ENCODE assay signal across 8 mouse cellular contexts in genomic region chr7:45699523-45700141, GRCm38 (mm10). TPM values are rescaled to one million over a fixed set of nuclear protein-coding genes. Genes with fewer than 3 reads are reported as not detected.
DNase-seq lines count a peak whose midpoint lies in the region; ATAC-seq and TF ChIP-seq lines count a peak whose summit lies in the region.

TSS of gene Car11 (plus strand) at chr7:45699843.

- H3K4me3 ChIP-seq in kidney, adult 2 months (ENCODE audit: insufficient read depth, low read depth, low read length): peak within 1 kb of the TSS; percentile 44
- peak within 1 kb of the TSS; percentile 59 for H3K4me3 ChIP-seq in embryonic facial prominence, embryonic 10.5 days
- peak within 1 kb of the TSS; percentile 45 for H3K4me3 ChIP-seq in hindbrain, embryonic 12.5 days
- peak within 1 kb of the TSS; percentile 28 for H3K4me3 ChIP-seq in liver, embryonic 13.5 days (replicated peaks)
- H3K4me3 ChIP-seq in testis, adult 2 months (ENCODE audit: control insufficient read depth, low read depth, low read length): peak within 1 kb of the TSS; percentile 42

- ATAC-seq in Patski: no peak
- ATAC-seq in hindbrain, embryonic 12.5 days (ENCODE audit: low FRiP score): no peak
- no peak for ATAC-seq in liver, embryonic 13.5 days (ENCODE audit: low read depth)

- H3K9me3 ChIP-seq in embryonic facial prominence, embryonic 10.5 days: no peaks in the 10 kb centered on the region
- no peaks in the 10 kb centered on the region for H3K9me3 ChIP-seq in hindbrain, embryonic 12.5 days (replicated peaks)
- H3K9me3 ChIP-seq in liver, embryonic 13.5 days (replicated peaks): no peaks in the 10 kb centered on the region

- H3K9ac ChIP-seq in hindbrain, embryonic 12.5 days: peak within 1 kb of the TSS; percentile 67
- H3K9ac ChIP-seq in liver, embryonic 13.5 days: no peak within 1 kb of the TSS

- in situ Hi-C loops in Patski (cut with MboI; ENCODE audit: low pct_unique_long_range_greater_than_20kb): loop anchor here (25.0 kb wide), 1 partner anchor 837 kb away; the partner anchor contains the start of genes Pnkp and Ptov1

- CTCF ChIA-PET in Patski (lab: Charles Lee): interaction anchor here (4.9 kb wide), 1 partner anchor 17 kb away, joined by 31 read pairs; the partner anchor contains the start of gene Ntn5

- no peaks in the 10 kb centered on the region for H3K36me3 ChIP-seq in kidney, adult 2 months (ENCODE audit: control insufficient read depth, insufficient read depth, low read length)
- H3K36me3 ChIP-seq in embryonic facial prominence, embryonic 10.5 days (replicated peaks): no peaks in the 10 kb centered on the region
- no peaks in the 10 kb centered on the region for H3K36me3 ChIP-seq in hindbrain, embryonic 12.5 days
- no peaks in the 10 kb centered on the region for H3K36me3 ChIP-seq in liver, embryonic 13.5 days
- no peaks in the 10 kb centered on the region for H3K36me3 ChIP-seq in testis, adult 2 months (ENCODE audit: control insufficient read depth, insufficient read depth, low read length)

- no peak within 1 kb of the TSS for H3K27ac ChIP-seq in kidney, adult 2 months (ENCODE audit: insufficient read depth, low read depth, low read length)
- H3K27ac ChIP-seq in embryonic facial prominence, embryonic 10.5 days (replicated peaks): peak within 1 kb of the TSS; percentile 48
- peak within 1 kb of the TSS; percentile 68 for H3K27ac ChIP-seq in hindbrain, embryonic 12.5 days
- H3K27ac ChIP-seq in liver, embryonic 13.5 days: no peak within 1 kb of the TSS
- H3K27ac ChIP-seq in testis, adult 2 months (ENCODE audit: control insufficient read depth, insufficient read depth, low read depth, low read length): no peak within 1 kb of the TSS

- TF ChIP-seq POLR2A in kidney, adult 2 months (IDR thresholded peaks at IDR 0.05; ENCODE audit: low read depth, low read length): no peak
- TF ChIP-seq POLR2A in testis, adult 2 months (IDR thresholded peaks at IDR 0.05; ENCODE audit: control insufficient read depth, low read depth, low read length): no peak

- H3K4me1 ChIP-seq in kidney, adult 2 months (ENCODE audit: control insufficient read depth, insufficient read depth, low read length): peaks cover 7% of the 10 kb centered on the region; the same call in 1 of the 2 replicates
- peaks cover 56% of the 10 kb centered on the region for H3K4me1 ChIP-seq in embryonic facial prominence, embryonic 10.5 days
- H3K4me1 ChIP-seq in hindbrain, embryonic 12.5 days: peaks cover 45% of the 10 kb centered on the region
- peaks cover 24% of the 10 kb centered on the region for H3K4me1 ChIP-seq in liver, embryonic 13.5 days (replicated peaks)
- H3K4me1 ChIP-seq in testis, adult 2 months (ENCODE audit: control insufficient read depth, insufficient read depth, low read length): peaks cover 25% of the 10 kb centered on the region

- 10% methylated on average over 36 of the region's 36 CpGs for WGBS in kidney, adult 2 months
- 2% methylated on average over 36 of the region's 36 CpGs for WGBS in embryonic facial prominence, embryonic 10.5 days
- 2% methylated on average over 36 of the region's 36 CpGs for WGBS in hindbrain, embryonic 12.5 days
- 5% methylated on average over 36 of the region's 36 CpGs for WGBS in liver, embryonic 13.5 days (ENCODE audit: insufficient replicate concordance)

- peaks cover 3% of the 10 kb centered on the region; the same call in 1 of the 2 replicates for H3K27me3 ChIP-seq in kidney, adult 2 months (replicated peaks; ENCODE audit: control insufficient read depth, insufficient read depth, low read length)
- H3K27me3 ChIP-seq in Patski: no peaks in the 10 kb centered on the region
- peaks cover 46% of the 10 kb centered on the region for H3K27me3 ChIP-seq in embryonic facial prominence, embryonic 10.5 days (replicated peaks; ENCODE audit: low read depth, poor library complexity, severe bottlenecking)
- H3K27me3 ChIP-seq in hindbrain, embryonic 12.5 days: peaks cover 28% of the 10 kb centered on the region
- H3K27me3 ChIP-seq in liver, embryonic 13.5 days: peaks cover 50% of the 10 kb centered on the region
- H3K27me3 ChIP-seq in testis, adult 2 months (ENCODE audit: control insufficient read depth, insufficient read depth, low read length): no peaks in the 10 kb centered on the region; the same call in 1 of the 2 replicates

- DNase-seq in kidney, adult 2 months: no peak
- no peak for DNase-seq in kidney, adult 8-10 months
- no peak for DNase-seq in Patski (ENCODE audit: low read depth, low spot score)
- peak; percentile 45 for DNase-seq in embryonic facial prominence, embryonic 10.5 days (ENCODE audit: low spot score)
- DNase-seq in liver, embryonic 13.5 days: no peak
- no peak for DNase-seq in ovary, postnatal 14 days (ENCODE audit: low spot score)

- no peak for TF ChIP-seq CTCF in kidney, adult 2 months (conservative IDR thresholded peaks at IDR 0.05; ENCODE audit: insufficient read depth, insufficient read length, low read depth, low read length)
- TF ChIP-seq CTCF in Patski (IDR thresholded peaks at IDR 0.05): no peak
- no peak for TF ChIP-seq CTCF in testis, adult 2 months (IDR thresholded peaks at IDR 0.05; ENCODE audit: control insufficient read depth, insufficient read depth, insufficient replicate concordance, low read depth, low read length)

- H3K4me2 ChIP-seq in hindbrain, embryonic 12.5 days (replicated peaks): peak within 1 kb of the TSS; percentile 68
- H3K4me2 ChIP-seq in liver, embryonic 13.5 days: peak within 1 kb of the TSS; percentile 38

- POLR2A ChIA-PET in Patski (lab: Charles Lee): interaction anchor here (0.6 to 2.2 kb wide), 3 partner anchors 9 to 217 kb away, joined by 4 to 5 read pairs (median 5); no protein-coding TSS in a partner anchor

RNA-seq across cellular contexts. Expression of gene Car11, which starts in this region (rescaled TPM):
- polyA plus RNA-seq in kidney, adult 2 months (2012; rRNA removed): 8.1 and 8.3 TPM in 2 replicates
- 43.7 TPM for polyA plus RNA-seq in Patski (2021)
- 8.5 and 9.1 TPM in 2 replicates for polyA plus RNA-seq in embryonic facial prominence, embryonic 10.5 days (2016; fragmentation: Nextera tagmentation; extraction: Ambion mirVana)
- 21.2 and 25.5 TPM in 2 replicates for polyA plus RNA-seq in hindbrain, embryonic 12.5 days (2016; fragmentation: Nextera tagmentation; extraction: Ambion mirVana)
- 0.34 and 0.44 TPM in 2 replicates for polyA plus RNA-seq in liver, embryonic 13.5 days (2015; fragmentation: Nextera tagmentation; extraction: Ambion mirVana)
- 2.3 and 3.3 TPM in 2 replicates for polyA plus RNA-seq in testis, adult 2 months (2012; rRNA removed)

Comparison
In these comparisons a context has a peak if more than half of its experiments do, and no peak if none do; other contexts are left out.
1. H3K27ac ChIP-seq: peak in embryonic facial prominence, embryonic 10.5 days (single experiment) and hindbrain, embryonic 12.5 days (single experiment); none in kidney, adult 2 months (single experiment), liver, embryonic 13.5 days (single experiment) and testis, adult 2 months (single experiment).
2. Peak in every context shown above with its lines, with median percentiles within 50 percentile points of each other: H3K4me3 ChIP-seq.